Mouse (Mus musculus): ENCODE measurements around the gene Vti1a.
A peak's percentile ranks its signal among the peaks of the same experiment; 100 is the strongest.

Gene Vti1a

DNA sequence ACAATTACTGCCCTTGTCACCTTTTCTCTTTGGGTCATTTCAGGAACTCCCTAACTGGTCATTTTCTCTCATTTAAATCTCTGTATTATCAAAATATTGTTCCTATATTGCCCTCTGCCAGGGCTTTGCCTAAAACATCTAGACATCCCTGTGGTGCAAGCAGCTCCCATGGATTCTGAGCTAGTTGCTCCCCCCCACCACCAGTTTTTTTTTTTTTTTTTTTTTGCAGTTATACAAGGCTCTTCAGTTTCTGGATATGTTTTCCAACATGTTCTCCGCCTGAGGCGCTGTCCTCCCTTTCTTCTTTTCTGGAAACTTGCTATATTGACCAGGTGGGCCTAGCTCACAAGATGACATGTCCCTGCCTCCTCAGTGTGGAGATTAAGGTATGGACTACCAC, 2.4 kb upstream of the Vti1a start:
- no peak for DNase-seq (ENCODE audit: low spot score in 2 of 2)

DNA sequence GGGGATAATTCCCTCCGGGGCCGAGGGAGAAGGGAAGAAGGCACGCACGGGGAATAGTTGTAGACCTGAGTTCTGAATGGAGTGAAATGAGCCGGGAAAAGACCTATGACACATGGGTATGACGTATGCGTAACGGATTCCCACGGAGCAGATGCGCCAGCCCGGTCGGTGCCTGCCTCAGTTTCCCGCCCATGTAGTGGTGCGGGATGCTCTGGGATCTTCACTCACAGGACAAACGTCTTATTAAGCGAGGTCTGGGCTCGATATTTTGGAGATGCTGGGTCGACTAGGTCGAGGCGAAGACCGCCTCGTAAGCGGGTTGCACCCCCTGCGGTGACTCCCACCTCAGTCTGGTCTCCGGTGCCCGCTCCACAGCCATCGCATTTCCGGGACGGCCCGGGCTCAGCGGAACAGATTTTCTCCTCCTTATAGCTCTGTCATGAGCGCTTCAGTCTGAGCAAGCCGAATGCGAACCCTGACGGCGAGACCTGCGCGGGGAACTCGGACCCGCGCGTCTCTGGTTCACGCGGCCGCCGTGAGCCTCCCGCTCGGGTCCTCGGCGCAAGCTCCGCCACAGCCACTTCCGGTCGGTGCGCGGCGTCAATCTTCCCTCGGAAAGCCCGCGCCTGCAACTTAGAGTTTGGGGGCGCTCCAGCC, 515 bp upstream of the Vti1a start, which contains the start of gene Zdhhc6:
Zdhhc6 (minus strand) TSS at position 581 of the 657 bp plus-strand sequence.
- DNase-seq (ENCODE audit: low spot score in 2 of 2) = peak; percentile 50 to 81

DNA sequence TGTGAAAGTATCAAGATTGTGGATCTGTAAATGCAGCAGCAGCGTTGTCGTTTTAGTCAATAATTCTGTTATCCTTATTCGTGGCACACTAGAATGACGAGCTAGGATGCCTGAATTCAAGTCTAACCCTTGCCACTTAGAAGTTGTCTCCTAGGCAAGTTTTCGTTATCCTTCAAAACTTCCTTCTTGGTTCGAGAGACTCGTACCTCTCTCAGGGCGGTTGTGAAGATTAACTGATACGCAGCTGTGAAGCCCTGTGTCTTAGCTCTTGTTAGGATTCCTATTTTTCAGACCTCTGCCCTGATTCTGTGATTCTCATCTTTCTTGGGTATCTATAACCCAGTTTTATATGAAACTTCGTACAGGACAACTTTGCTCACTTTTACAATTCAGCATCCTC, 806 bp downstream of the Vti1a start:
- DNase-seq (ENCODE audit: low spot score in 2 of 2) = no peak

DNA sequence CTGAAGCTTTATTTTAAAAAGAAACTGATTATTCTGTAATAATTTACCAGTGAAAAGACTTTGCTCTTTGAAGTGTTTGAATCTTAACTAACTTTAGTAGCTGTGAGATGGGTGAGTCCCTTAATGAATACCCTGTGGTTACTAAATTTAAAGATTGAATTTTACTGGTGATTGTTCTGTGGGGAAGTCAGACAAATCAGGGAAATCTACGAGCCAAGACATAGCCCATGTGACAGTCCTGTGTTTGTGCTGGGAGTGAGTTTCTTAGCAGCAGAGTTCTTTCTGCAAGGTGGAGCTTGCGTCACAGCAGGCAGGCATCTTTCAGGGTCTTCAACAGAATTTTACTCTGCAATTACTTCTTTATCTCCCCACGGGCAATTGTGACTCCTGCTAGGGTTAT, 2.9 kb downstream of the Vti1a start:
- DNase-seq (ENCODE audit: low spot score in 2 of 2) = no peak

DNA sequence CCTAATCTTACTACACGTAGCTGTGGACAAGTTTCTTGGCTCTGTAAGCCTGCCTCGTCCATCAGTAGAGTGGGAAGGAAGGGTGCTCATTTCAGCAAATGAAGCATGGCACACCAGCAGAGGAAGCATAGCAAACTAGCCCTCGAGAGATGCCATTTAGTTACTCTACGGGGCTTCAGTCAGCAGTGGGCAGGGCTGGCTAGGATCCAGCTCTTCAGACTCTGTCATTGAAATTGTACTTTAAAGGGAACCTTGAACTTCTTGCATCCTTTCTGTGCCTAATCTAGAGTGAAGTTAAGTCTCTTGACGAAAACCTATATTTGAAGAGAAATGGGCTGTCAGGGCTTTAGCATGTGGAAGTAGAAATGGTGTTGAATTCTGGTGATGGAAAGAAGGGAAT, 3.4 kb downstream of the Vti1a start:
- no peak for DNase-seq (ENCODE audit: low spot score in 2 of 2)

DNA sequence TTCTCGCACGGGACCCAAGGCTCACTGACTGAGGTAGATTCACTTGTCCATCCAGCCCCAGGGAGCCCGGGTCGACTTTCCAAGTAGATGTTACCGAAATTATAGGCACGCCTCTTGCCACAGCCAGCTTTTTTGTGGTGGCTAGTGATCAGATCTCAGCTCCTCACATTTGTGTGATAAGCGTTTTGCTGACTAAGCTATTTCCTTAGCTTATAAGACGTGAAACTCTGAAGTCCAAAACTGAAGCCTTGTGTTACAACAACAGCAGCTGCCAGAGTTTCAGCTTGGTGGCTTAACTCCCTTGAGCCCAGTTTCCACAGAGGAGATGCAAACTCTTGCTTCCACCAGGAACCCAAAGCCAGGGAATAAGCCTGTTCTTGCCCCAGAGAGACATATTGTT, 6.5 kb downstream of the Vti1a start:
- DNase-seq (ENCODE audit: low spot score in 2 of 2) = no peak

DNA sequence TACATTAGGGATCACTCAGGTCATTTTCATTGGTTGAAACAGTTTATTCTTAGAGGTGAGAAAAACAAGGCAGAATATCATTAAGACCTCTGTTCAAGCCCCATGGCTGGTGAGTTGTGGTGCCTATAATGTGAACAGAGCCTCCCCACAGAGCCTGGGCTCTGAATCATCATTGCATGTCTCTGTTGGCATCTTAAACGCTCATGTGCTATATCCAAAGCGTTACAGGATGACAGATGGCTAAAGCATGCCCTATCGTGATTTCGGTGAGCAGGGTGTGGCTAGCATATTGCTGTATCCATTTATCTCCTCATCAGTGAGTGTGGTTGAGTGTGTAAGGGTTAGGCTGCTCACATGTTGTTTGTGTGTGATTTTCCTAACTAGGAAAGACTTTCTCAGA, 11.4 kb downstream of the Vti1a start:
- no peak for DNase-seq (ENCODE audit: low spot score in 2 of 2)

DNA sequence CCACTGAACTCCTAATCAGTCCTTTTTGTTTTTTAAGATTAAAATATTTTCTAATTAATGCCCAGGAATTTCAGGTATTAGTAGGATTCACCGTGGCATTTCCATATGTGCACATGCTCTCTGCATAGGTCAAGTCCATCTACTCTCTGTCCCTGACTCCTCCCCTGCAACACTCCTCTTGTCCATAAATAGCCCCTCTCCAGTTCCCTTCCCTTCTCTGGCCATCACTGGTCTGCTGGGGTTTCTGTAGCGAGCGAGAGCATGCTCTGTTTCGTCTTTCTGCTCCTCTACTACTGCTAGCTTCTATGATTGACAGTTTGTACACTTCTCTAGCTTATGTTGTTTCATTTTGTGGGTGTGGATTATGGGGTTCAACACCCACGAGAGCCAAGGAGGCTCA, 15.7 kb downstream of the Vti1a start:
- DNase-seq (ENCODE audit: low spot score in 2 of 2) = no peak

DNA sequence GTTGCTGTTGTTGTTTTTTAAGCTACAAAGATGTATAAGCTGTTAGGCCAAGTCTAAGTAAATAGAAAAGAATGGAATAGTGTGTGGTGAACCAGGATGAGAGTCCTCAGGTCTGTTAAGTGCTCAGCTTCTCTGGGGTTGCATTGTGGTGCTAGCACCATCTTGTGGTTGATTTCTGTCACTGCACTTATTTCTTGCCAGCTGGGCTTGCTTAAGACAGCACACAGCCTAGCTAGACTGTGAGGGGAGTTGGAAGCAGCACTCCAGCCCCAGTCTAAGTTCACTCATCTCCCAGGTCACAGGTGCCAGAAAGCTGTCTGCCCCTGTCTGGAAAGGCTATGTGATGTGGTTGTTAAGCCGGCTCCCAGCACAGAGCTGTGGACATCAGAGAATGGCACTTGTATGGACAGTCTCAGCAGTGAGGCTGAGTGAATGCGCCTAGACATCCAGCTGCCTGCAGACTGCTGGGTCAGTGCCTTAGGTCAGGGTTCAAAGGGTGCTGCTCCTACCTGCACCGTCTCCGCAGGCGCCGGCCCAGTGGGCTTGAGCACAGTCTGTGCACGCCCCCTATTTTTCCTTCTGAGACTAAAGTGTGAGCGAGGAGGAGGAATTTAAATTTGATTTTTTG, 16.7 kb downstream of the Vti1a start:
- DNase-seq (ENCODE audit: low spot score in 2 of 2) = peak; percentile 39 to 70

DNA sequence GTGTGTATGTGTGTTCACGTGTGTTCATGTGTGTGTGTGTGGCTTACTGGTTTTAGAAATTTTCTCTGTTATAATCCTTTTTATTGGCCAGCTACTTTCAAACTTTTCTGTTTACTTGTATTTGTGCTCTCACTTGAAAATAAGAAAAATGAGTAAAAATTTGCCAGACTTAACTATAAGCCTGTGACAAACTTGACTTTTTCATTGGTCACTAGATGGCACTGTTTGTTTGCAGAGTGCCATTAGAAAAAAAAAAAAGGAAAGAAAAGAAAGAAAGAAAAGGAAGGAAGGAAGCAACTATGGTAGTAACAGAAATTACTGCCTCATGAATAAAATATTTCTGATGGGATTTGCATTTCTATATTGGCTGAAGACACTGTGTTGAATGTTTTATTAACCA, 19.8 kb downstream of the Vti1a start:
- no peak for DNase-seq (ENCODE audit: low spot score in 2 of 2)

DNA sequence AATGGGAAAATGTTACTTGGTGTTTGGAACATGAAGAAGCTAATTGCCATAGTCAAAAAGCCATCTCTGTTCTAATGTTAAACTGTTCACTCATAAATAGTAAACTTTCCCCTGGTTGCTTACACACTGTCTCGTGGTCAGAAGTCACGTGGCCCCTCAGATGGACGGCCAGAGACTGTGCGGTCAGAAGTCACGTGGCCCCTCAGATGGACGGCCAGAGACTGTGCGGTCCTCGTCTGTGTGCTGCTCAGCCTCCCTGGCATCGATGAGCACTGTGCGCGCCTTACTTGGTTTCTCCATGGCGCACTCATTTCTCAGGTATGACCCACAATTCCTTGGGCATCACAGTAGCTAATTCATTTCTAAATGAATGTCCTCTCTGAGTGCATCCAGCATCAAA, 20.3 kb downstream of the Vti1a start:
- no peak for DNase-seq (ENCODE audit: low spot score in 2 of 2)

DNA sequence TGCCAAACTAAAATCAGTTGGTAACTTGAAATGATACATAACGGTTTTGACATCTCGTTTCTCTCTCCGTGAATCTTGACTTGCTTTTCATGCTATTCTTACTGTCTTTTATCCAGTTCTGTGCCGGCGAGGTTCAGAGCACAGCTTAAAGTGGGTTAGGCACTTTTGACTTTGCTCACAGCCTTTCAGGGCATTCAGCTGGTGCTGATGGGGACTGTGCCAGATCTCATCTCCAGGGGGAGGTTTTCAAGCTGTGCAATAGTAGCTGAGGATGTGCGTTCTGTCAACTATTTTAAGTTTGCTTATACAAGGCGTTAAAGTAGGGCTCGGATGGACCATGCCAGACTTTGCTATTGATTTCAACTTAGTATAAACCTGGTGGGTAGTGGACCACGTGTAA, 21.0 kb downstream of the Vti1a start:
- DNase-seq (ENCODE audit: low spot score in 2 of 2) = no peak

DNA sequence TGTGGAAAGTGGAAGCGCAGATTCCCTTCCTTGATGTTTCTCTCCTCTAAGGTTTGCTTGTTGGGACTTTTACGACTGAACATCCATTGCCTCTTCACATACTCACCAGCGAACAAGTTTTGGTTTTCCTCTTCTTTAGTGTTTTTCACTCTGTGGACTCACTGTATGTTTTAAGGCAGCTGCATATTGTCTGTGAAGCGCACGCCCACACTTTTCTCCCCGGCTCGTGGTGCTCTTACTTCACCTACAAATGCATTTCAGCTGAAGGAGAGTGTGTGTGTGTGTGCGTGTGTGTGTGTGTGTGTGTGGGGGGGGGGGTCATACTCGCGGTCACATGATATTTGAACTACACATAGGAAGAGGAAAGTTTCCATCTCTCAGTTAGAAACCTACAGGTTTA, 21.6 kb downstream of the Vti1a start:
- DNase-seq (ENCODE audit: low spot score in 2 of 2) = no peak

DNA sequence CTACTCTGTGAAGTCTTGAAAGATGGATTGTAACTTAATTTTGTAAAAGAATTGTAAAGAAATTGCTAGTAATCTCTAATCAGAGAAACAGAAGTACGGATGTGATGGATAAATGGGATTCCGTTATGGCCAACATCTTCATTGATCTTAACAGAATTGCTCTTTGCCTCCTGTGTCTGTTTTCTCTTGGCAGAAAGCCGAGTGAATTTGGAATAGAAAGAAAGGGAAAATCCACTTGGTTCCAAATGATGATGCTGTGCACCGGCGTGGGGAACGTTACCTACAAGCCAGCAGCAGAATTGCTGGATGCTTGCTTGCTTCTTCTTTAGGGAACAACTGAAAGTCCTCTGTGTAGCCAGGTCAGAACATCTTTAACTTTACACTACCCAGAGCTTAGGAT, 24.4 kb downstream of the Vti1a start:
- DNase-seq (ENCODE audit: low spot score in 2 of 2) = no peak

DNA sequence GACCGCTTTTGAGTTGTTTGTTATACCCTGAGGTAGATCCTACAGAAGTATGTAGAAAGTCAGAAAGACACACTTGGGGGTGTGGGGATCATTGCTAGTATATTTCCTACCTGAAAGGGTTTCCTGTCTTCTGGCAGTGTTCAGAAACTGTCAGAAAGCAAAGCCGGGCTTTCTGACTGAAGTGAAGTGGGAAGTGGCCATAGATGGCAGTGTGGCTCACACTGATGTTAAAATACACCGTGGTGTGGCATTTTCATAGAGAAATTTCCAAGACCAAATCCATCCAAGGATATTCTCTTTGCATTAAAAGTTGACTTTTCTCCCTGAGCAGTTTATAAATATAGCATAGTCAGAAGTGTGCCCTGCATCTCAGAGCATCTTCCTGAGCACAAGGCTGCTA, 25.3 kb downstream of the Vti1a start:
- DNase-seq (ENCODE audit: low spot score in 2 of 2) = no peak

DNA sequence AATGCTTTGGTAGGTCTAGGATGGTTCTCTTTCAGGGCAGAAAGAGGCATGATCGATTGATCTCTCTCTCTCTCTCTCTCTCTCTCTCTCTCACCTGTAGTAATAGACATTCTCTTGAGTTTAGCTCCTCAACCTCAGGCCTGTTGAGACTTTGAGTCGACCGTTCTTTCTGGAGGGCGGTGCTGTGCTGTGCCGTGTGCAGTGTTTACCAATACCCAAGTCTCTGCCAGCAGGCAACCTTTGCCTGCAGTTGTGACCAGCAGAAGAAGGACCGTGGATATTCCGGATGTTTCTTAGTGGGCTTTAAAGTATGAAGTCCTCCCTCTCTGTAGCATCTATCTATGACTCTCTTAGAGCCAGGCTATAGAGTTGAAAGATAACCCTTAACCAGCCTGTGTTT, 26.3 kb downstream of the Vti1a start:
- no peak for DNase-seq (ENCODE audit: low spot score in 2 of 2)

DNA sequence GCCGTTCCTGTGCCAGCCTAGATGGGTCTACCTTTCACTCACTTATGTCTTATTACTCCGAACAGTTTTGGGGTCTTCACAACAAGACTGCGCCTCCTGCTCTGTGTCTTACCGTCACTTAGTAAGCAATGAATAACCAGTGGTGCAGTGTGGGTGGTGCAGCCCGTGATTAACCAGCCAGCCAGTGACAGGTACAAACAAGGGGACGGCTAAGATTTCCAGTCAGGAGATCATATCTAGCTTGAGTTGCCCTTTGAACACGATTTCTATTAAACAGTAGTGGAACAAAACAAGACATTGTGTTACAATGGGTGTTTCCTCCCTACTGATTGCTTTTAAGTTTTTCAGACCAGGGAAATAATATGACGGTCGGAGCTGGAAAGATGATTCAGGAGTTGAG, 27.2 kb downstream of the Vti1a start:
- DNase-seq (ENCODE audit: low spot score in 2 of 2) = no peak

DNA sequence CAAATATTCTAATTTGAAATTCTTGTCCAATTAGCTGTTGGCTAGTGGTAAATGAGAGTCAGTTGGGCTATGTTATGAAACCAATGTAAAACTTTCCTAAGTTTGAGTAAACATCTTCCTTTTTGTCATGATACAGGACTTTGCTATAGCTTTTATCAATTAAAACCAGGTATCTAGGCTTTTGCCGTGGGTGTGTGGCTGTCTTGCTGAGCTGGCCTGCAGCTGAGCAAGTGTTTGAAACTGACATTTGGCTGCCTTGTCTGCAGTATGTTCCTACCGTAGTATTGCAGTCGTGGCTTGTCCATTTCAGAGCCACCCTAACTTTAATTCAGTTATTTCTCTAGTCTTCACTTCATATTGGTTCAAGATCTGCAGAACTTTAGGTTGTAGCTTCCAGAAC, 32.1 kb downstream of the Vti1a start:
- DNase-seq (ENCODE audit: low spot score in 2 of 2) = no peak

DNA sequence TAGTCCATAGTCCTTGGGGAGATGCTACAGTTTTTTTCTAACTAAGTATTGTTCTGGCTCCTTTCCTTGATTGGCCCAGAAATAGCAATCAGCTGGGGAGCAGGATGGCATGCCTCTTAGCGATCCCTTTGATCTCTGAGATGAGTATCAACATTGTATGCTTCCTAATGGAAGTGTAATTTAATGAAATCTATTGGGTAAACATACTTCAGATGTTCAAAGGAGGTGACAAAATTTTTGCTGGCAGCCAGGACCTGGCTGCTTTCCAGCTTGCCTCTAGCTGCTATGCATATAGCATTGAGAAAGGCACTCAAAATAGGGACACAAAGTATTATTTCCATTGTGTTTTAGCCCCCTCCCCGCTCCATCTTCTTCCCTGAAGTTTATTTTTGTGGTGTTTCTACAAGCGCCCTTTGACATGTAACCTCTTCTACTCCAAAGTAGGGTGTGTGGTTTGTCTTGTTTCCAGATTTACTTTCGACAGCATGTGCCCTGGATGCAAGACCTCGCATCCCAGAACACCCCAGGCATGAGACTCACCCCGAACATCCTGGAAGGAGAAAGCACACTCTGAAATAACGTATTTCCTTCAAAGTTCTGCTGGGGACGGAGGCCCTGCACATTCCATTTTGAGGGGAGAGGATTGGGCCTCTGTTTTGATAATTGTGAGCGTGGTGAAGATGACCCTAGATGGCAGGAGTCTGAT, 34.7 kb downstream of the Vti1a start:
- no peak for DNase-seq (ENCODE audit: low spot score in 2 of 2)

DNA sequence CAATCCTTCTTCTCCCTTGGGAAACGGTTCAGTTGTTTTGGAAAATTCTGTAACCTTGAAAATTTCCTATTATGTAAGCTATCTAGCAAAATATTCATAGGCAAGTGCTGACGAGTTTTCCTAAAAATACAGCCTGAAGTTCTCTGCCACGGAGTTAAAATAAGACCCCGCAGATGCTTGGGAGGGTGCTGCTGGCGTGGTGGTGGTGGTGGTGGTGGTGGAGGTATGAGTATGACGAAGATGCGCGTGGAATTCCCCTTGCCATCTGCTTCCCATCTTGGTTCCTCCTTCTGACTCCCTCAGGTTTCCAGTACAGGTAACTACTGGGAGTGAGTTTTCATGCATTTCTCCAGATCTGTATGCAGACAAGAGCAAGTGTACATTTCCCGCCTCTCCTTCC, 46.5 kb downstream of the Vti1a start:
- peak in 1 of 2 experiments; percentile 11 for DNase-seq (ENCODE audit: low spot score in 2 of 2)

DNA sequence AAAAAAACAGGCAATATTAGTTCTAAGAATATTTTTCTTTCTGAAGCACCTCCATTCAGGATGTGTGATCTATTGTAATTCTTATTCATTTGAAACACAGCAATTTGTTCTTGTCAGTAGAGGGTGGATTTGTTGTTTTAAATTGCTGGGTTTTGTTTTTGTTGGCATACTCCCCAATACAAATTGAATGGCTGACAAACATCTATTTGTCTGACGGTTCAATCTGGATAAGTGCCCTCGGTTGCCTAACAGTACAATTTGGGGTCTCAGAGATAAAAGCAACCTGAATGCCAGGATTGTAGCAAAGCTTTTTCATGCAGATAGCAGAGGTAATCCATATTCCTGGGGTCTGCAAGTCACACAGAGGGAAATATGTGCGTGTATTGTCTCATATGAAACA, 53.6 kb downstream of the Vti1a start:
- no peak for DNase-seq (ENCODE audit: low spot score in 2 of 2)

DNA sequence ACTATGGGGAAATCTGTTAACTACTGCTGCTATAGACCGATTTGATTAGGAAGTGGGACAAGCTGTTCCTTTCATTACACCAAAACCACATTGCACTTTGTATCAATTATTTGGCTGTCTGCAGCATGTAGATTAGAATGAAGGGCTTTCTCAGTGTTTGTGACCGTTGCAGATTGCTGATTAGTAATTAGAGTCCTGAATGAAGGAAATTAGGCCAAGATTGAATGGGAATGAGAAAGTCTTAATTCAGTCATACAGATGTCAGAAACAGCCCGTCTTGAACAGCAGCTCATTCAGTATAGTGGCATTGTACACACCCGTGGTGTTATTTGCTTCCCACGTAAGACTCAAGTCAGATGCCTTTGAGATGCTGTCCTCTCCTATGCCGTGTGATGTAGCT, 60.2 kb downstream of the Vti1a start:
- DNase-seq (ENCODE audit: low spot score in 2 of 2) = no peak

DNA sequence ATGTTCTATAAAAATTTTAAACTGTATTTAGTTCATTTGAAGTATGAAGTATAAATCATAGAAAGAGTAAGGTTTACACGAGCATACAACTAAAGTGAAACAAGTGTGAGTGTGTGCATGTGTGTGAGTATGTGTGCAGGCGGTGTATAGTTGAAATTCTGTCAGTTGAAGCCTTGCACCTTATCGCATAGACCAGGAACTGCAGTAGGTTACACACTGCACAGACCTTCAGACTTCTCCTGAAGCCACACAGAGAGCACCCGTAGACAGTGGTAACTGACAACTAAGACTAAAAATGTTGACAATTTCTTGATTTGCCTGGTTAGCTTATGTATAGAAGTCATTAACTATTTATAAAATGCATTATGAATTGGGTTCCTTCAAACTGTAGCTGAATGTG, 61.4 kb downstream of the Vti1a start:
- DNase-seq (ENCODE audit: low spot score in 2 of 2) = no peak
